Mouse (Mus musculus) testis, postnatal 10 days (tissue): Measurements from ENCODE around the gene Pop7.

Experiments
- DNase-seq: peaks from one replicate; pipeline ENCODE4 v3.0.0; 2021; ENCODE audit warnings: low spot score

The Pop7 gene

DNA sequence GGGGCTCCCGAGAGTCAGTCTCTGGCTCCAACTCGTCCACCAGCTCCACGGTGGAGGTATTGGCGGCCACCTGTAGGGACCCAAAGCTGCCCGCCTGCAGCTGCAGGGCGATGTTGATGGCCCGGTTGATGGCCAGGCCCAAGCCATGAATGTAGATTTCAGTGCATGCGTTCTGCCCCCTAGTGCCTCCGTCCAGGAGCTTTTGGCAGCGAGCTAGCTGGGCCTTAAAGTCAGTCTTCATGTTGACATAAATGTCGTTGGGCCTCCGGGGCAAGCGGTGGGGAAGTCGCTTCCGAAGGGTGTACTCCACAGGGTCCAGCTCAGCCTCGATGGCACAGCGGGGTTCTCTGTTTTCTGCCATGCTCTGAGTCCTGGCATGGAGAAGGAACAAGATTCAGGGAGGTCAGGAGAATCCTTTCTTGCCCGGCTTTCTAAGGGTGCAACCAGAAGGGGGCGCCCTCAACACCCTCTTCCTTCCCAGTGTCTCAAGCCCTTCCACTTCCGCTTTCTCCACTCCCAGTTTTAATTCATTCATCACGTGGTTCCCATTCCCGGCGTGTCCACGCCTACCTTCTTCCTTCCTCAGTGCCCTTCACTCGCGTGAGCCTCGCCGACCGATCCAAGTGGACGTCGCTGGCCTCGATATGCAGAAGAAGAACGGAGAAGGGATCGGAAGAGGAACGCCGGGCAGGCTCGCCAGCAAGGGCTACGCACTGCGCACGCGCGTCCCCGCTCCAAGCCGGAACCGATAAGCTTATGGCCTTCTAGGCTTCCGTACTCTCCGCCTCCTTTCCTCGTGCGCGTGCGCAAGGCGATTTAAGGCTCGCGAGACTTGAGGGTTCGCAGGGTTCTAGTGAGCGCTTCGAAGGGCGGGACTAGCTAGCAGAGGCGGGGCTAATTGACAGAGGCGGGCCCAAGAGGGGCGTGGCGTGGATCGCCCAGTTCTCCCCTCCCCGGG lies at the start of gene Pop7:
Gene Pop7 (minus strand): TSS at position 810 of the 958 bp plus-strand sequence.
- DNase-seq = peak; percentile 100

- DNase-seq = no peak
Measured at GRCm38 (mm10) chr5:137551119-137551518, 48.8 kb upstream of the Pop7 start.

- no peak for DNase-seq
Measured at GRCm38 (mm10) chr5:137549840-137550239, 47.5 kb upstream of the Pop7 start.

GRCm38 (mm10) chr5:137545596-137545995 lies 43.3 kb upstream of the Pop7 start:
- DNase-seq = no peak

DNA sequence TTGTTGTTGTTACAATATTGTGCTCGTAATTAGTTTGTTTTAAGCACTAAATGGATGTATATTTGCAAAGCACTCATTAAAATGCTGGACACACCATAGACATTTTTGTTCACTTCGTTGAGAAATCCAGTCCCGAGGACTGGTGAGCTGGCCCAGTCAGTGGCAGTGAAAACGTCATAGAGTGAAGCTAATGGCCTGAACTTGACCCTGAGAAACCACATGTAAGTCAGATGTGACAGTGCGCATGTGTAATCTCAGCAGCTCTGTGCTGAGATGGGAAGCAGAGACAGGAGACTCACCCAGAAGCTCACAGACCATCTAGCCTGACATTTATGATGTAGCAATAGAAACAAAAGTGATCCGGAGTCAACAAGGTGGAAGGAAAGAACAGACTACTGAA lies 42.6 kb upstream of the Pop7 start:
- no peak for DNase-seq

GRCm38 (mm10) chr5:137541768-137542540 lies 39.6 kb upstream of the Pop7 start:
- no peak for DNase-seq

DNA sequence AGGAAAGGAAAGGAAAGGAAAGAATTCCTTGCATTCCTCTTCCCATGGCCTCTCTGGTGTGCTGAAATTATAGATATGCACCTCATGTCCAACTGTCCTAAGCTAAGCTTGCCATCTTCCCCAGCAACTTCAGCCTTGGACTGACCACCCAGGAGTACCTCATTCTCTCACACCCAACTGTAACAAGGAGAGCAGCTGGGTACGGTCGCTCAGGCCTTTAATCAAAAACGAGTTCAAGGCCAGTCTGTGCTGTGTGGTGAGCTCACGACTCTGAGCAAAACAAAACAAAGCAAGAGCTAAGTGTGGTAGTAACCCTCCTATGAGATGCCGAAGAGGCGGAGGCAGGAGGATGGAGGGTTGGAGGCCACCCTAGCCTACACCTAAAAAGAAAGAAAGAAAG lies 38.7 kb upstream of the Pop7 start:
- DNase-seq = no peak

DNA sequence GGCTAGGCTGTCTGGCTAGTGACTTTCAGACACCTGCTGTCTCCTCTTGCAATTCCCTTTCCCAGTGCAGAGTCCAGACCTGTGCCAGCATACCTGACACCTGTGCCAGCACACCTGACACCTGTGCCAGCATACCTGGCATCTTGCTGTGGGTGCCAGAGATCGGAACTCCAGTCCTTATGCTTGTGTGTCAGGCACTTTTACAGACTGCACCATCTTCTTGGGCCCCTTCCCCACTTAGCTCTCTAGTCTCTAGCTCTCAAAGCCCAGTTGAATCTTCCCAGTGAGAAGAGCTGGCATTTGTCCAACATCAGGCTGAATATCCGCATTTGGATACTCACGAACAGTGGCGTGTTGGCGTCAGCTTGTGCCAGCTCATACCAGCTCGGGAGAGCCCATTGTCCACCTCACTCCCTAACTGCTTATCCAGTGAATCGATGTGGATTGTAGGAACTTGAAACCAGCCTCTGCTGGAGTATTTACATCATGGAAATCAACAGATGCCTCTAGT lies 37.0 kb upstream of the Pop7 start:
- DNase-seq = no peak

DNA sequence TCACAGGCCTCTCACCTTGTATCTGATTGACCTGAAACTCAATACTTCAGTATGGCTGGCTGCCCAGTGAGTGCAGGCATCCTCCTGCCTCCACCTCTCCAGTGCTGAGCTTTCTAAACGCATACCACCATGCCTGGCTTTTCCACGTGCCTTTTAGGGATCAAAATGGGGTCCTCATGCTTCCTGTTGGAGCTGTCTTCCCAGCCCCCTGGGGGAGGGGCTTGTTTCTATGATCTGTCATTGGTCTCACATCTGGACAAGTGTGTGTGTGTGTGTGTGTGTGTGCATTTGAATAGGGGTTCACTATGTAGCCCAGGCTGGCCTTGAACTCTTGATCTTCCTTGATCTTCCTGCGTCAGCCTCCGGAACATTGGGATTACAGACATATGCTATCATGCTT lies 35.1 kb upstream of the Pop7 start:
- no peak for DNase-seq

DNA sequence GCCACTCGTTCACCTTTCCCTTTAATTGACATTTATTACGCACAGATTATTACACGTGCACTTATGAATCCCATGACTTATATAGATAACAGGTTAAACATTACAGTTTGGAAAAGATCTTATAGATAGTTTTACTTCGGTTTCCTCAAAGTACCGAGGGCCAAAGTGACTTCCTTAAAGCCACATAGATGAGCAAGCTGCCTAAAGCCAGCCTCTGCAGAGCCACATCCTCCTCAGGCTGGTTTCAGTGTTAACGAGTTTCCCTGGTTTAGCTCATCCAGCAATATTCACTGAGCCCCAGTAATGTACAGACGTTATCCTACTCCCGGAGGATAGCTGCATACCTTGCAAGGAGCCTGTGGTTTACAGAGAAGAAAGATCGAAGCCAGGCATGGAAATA lies 33.0 kb upstream of the Pop7 start:
- DNase-seq = no peak

DNA sequence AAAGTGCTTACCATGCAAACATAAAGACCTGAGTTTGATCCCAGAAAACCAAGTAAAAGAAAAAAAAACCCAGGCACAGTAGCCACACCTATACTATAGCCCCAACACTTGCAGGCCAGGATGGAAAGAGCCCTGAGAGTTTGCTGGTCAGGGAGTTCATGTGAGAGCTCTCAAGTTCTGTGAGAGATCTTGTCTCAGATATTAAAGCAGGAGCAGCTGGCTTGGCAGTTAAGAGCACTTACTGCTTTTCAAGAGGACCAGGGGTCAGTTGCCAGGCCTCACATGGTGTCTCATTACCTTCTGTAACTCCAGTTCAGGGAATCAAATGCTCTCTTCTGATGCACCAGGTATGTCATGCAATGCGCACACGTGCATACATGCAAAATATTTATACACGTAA lies 32.4 kb upstream of the Pop7 start:
- DNase-seq = no peak

GRCm38 (mm10) chr5:137533117-137533827 lies 31.0 kb upstream of the Pop7 start, which contains the start of the genes Epo and Gnb2:
Epo (minus strand) TSS chr5:137533242.
Gnb2 (minus strand) TSS chr5:137533510.
- DNase-seq = peak; percentile 99

DNA sequence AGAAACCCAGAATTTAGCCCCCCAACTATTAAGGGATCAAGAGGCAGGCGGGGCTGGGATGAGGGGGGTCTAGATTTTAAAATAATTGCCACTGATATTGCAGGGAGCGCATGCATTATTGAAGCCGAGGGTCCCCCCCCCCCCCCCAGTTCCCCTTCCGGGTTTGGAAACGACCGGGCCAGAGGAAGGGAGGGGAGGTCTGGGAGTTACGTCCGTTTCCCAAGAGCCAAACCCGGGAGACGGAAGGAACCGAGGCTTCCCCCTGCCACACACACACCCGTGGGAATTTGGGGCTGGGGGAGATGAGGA lies 30.4 kb upstream of the Pop7 start:
- no peak for DNase-seq

GRCm38 (mm10) chr5:137532131-137532807 lies 30.0 kb upstream of the Pop7 start:
- peak; percentile 48 for DNase-seq

- peak; percentile 85 for DNase-seq
Measured at GRCm38 (mm10) chr5:137531414-137532130, 29.3 kb upstream of the Pop7 start.

GRCm38 (mm10) chr5:137530588-137531413 lies 28.5 kb upstream of the Pop7 start:
- DNase-seq = peak; percentile 87

GRCm38 (mm10) chr5:137530075-137530474 lies 27.8 kb upstream of the Pop7 start:
- DNase-seq = no peak

DNA sequence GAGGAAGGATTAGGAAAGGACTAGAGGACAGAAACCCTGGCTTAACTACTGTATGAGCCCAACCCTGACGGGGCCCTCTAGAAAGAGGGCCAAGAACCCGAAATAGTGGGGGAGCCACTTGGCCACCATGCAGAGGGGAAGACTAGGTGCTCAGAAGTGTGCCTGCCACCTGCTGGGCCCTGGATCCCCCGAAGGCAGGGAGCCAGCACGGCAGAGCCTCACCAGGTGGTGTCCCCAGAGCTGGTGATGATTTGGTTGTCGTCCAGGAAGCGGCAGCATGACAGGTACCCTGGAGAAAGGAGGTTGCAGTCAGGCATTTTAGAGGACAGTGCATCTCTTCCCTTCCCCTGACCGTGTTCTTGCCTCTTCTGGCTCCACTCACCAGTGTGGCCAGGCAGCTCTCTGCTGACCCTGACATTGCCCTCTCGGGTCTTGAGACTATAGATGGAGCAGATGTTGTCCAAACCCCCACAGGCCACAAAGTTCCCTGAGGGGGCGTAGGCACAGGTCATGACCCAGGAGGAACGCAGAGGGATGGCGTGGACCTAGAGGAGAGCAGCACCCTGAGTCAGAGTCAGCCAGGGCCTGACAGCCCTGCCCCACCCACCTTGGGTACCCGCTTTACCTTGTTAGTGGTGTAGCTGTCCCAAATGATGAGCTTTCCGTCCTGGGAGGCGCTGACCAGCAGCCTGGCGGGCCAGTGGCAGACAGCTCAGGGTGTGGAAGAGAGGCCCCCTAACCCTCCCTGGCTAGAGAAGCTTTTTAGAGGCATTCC lies 27.1 kb upstream of the Pop7 start:
- no peak for DNase-seq

DNA sequence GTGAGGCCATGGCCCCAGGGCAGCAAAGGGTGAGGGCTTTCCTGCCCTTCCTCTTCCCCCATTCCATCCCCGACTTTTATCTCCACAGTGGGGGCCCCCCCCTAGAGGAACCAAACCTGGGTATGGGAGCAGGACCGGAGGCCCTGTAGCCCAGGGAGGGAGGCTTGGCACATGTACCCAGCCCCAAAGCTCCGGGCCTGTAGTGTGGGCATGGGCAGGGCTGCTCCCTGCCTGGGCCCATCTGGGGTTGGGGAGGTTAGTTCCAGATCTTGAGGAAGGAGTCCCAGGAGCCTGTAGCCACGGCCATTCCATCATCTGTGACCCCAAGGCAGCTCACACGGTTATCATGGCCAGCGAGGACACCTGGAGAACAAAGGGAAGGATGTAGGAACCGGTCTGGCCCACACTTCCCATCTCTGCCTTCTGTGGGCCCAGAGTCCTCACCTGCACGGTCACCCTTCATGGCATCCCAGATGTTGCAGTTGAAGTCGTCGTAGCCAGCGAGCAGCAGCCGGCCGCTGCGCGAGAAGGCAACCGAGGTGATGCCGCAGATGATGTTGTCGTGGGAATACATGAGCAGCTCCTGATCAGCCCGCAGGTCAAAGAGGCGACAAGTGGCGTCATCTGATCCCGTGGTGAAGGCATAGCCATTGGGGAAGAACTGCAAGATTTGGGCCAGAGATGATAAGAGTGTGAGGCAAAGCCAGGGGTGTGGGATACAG lies 26.1 kb upstream of the Pop7 start:
- no peak for DNase-seq
